Mouse (Mus musculus): Measurements from ENCODE around the gene Gch1. TPM values are rescaled to one million over a fixed set of nuclear protein-coding genes. Genes with fewer than 3 reads are reported as not detected.
"Not testable (repeated sequence)": the region's sequence is repeated elsewhere in the genome, so short reads cannot be mapped to it uniquely, and the experiment has no call there.

Gch1 gene
- total RNA-seq, 2 experiments from 2014 or later: 2.3 to 3.0 TPM

- no peak overlapping the region for H3K4me3 ChIP-seq
- intact Hi-C loops (cut with DNase I): no loop called here
- no peak for TF ChIP-seq CTCF (IDR thresholded peaks at IDR 0.05)
- DNase-seq: no peak
- no peak overlapping the region for H3K27ac ChIP-seq
Observed at GRCm38 (mm10) chr14:47136637-47137036, 52.6 kb downstream of the Gch1 start.

- intact Hi-C loops (cut with DNase I): no loop called here
- DNase-seq: no peak
- H3K4me3 ChIP-seq: no peak overlapping the region
- no peak for TF ChIP-seq CTCF (IDR thresholded peaks at IDR 0.05)
- no peak overlapping the region for H3K27ac ChIP-seq
Observed at GRCm38 (mm10) chr14:47133948-47134347, 55.3 kb downstream of the Gch1 start.

GRCm38 (mm10) chr14:47127987-47128386 lies 61.2 kb downstream of the Gch1 start:
- Histone ChIP-seq H3K27ac (no peak overlapping the region), H3K4me3 (no peak overlapping the region)
- intact Hi-C loops (cut with DNase I): no loop called here
- TF ChIP-seq CTCF (IDR thresholded peaks at IDR 0.05): no peak
- no peak for DNase-seq

- Histone ChIP-seq H3K4me3 (no peak overlapping the region), H3K27ac (no peak overlapping the region)
- DNase-seq: no peak
- TF ChIP-seq CTCF (IDR thresholded peaks at IDR 0.05): peak; percentile 10; the same call in 1 of the 2 replicates
- intact Hi-C loops (cut with DNase I): no loop called here
Observed at GRCm38 (mm10) chr14:47117522-47117921, 71.7 kb downstream of the Gch1 start.

GRCm38 (mm10) chr14:47116062-47116762 lies 73.0 kb downstream of the Gch1 start:
- Histone ChIP-seq H3K4me3 (no peak overlapping the region), H3K27ac (no peak overlapping the region)
- intact Hi-C loops (cut with DNase I): no loop called here
- TF ChIP-seq CTCF (IDR thresholded peaks at IDR 0.05): no peak
- DNase-seq: no peak

- no peak for DNase-seq
- Histone ChIP-seq H3K4me3 (no peak overlapping the region), H3K27ac (no peak overlapping the region)
- TF ChIP-seq CTCF (IDR thresholded peaks at IDR 0.05): no peak
- intact Hi-C loops (cut with DNase I): no loop called here
Observed at GRCm38 (mm10) chr14:47115154-47115553, 74.1 kb downstream of the Gch1 start.

- Histone ChIP-seq H3K4me3 (no peak overlapping the region), H3K27ac (no peak overlapping the region)
- TF ChIP-seq CTCF (IDR thresholded peaks at IDR 0.05): no peak
- intact Hi-C loops (cut with DNase I): no loop called here
- no peak for DNase-seq
Observed at GRCm38 (mm10) chr14:47111341-47111740, 77.9 kb downstream of the Gch1 start.

- intact Hi-C loops (cut with DNase I); H3K4me3 ChIP-seq: not testable (repeated sequence)
Observed at GRCm38 (mm10) chr14:47110391-47110790, 78.8 kb downstream of the Gch1 start.

GRCm38 (mm10) chr14:47107461-47107860 lies 81.8 kb downstream of the Gch1 start:
- intact Hi-C loops (cut with DNase I): no loop called here
- DNase-seq: no peak
- no peak overlapping the region for H3K4me3 ChIP-seq
- no peak overlapping the region for H3K27ac ChIP-seq
- TF ChIP-seq CTCF (IDR thresholded peaks at IDR 0.05): no peak

More at GRCm38 (mm10) chr14:47110391-47110790, 78.8 kb downstream of the Gch1 start:
- not testable (repeated sequence) for DNase-seq, H3K27ac ChIP-seq

GRCm38 (mm10) chr14:47105755-47106154 lies 83.5 kb downstream of the Gch1 start:
- Histone ChIP-seq H3K4me3 (no peak overlapping the region), H3K27ac (no peak overlapping the region)
- intact Hi-C loops (cut with DNase I): no loop called here
- no peak for DNase-seq
- TF ChIP-seq CTCF (IDR thresholded peaks at IDR 0.05): no peak

- no peak for DNase-seq
- intact Hi-C loops (cut with DNase I): no loop called here
- Histone ChIP-seq H3K4me3 (no peak overlapping the region), H3K27ac (no peak overlapping the region)
- TF ChIP-seq CTCF (IDR thresholded peaks at IDR 0.05): no peak
Observed at GRCm38 (mm10) chr14:47105174-47105557, 84.0 kb downstream of the Gch1 start.

- H3K4me3 ChIP-seq: peak overlapping the region; percentile 57
- peak; percentile 44 for DNase-seq
- intact Hi-C loops (cut with DNase I): no loop called here
Observed at GRCm38 (mm10) chr14:47104246-47105173, 84.7 kb downstream of the Gch1 start.

More at GRCm38 (mm10) chr14:47104246-47105173, 84.7 kb downstream of the Gch1 start:
- TF ChIP-seq CTCF (IDR thresholded peaks at IDR 0.05): no peak
- no peak overlapping the region for H3K27ac ChIP-seq

Other genes with a start within 250 kb of the Gch1 start
- 1 to 10 TPM in 1 of 2 experiments, under 1 TPM in 1; 0.31 to 1.6 TPM for gene Wdhd1, start 87.4 kb upstream of the Gch1 start, total RNA-seq (2021)
- 10 to 100 TPM in 1 of 2 experiments, 1 to 10 TPM in 1; 6.3 to 11.3 TPM for gene Socs4, start 87.5 kb upstream of the Gch1 start, total RNA-seq (2021)
- 10 to 100 TPM; 27.8 to 28.1 TPM for gene Mapk1ip1l, start 108.9 kb upstream of the Gch1 start, total RNA-seq (2021)
- gene Lgals3, start 178.3 kb upstream of the Gch1 start, total RNA-seq (2021): 1 to 10 TPM; 2.9 to 4.0 TPM
- not detected for gene Dlgap5, start 229.0 kb upstream of the Gch1 start, total RNA-seq (2021)